Mouse (Mus musculus) cerebellum, adult 2 months (tissue): ENCODE results near the gene Prex1.

ENCODE experiments used
- CTCF ChIP-seq: fragments of 200-500 bp; IDR thresholded peaks from 2 replicates; pipeline ENCODE4 v1.5.1; 2011; ENCODE audit warnings: low read depth, mild to moderate bottlenecking, control low read depth, low read length, moderate library complexity, borderline replicate concordance; ENCODE audit not compliant: insufficient read depth
- POLR2A ChIP-seq: fragments of 200-500 bp; IDR thresholded peaks from 2 replicates; pipeline ENCODE4 v1.6.1; 2011; ENCODE audit warnings: low read length, control low read depth, borderline replicate concordance; ENCODE audit not compliant: insufficient read depth

DNA sequence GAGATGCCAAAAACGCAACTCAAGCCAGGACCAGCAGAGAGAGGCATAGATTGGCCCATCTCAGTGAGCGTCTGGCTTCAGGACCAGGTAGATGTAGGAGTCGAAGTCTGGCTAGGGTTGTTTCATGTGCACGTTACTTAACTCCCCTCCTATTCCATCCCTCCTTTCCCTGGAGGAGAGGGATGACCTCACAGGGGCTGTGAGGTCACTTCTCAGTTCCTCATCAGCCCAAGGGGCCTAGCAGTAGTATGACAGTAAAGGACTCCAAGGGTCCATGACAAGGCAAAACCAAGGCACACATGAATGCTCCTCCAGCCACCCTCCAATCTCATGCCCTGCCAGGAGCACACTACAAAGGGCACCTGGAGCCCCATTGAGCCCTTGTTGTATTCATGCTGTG is 18.5 kb upstream of the Prex1 start:
- TF ChIP-seq CTCF = no peak
- TF ChIP-seq POLR2A = no peak
